Mouse (Mus musculus): ENCODE measurements around the gene Crebl2. TPM values are rescaled to one million over a fixed set of nuclear protein-coding genes. Genes with fewer than 3 reads are reported as not detected.

The Crebl2 gene
- polyA plus RNA-seq, 1 experiment = 14.0 TPM

GRCm38 (mm10) chr6:134883661-134884060 lies 53.7 kb downstream of the Crebl2 start:
- Histone ChIP-seq H3K4me1 (ENCODE audit: control insufficient read depth, insufficient read depth, low read length) (peaks cover 2% of the 10 kb centered on the region; the same call in 1 of the 2 replicates), H3K27ac (ENCODE audit: insufficient read depth, low read depth, low read length) (no peak overlapping the region), H3K4me3 (ENCODE audit: insufficient read depth, low read length) (no peak overlapping the region)
- no peak for TF ChIP-seq CTCF (IDR thresholded peaks at IDR 0.05; ENCODE audit: low read depth, low read length)
- no peak for TF ChIP-seq POLR2A (IDR thresholded peaks at IDR 0.05; ENCODE audit: borderline replicate concordance, low read depth, low read length)

- peaks cover 5% of the 10 kb centered on the region; the same call in 1 of the 2 replicates for H3K4me1 ChIP-seq (ENCODE audit: control insufficient read depth, insufficient read depth, low read length)
- no peak overlapping the region for H3K27ac ChIP-seq (ENCODE audit: insufficient read depth, low read depth, low read length)
- H3K4me3 ChIP-seq (ENCODE audit: insufficient read depth, low read length) = no peak overlapping the region
- no peak for TF ChIP-seq CTCF (IDR thresholded peaks at IDR 0.05; ENCODE audit: low read depth, low read length)
- TF ChIP-seq POLR2A (IDR thresholded peaks at IDR 0.05; ENCODE audit: borderline replicate concordance, low read depth, low read length) = no peak
Measured at GRCm38 (mm10) chr6:134885515-134885914, 55.6 kb downstream of the Crebl2 start.

- Histone ChIP-seq H3K27ac (ENCODE audit: insufficient read depth, low read depth, low read length) (no peak overlapping the region), H3K4me1 (ENCODE audit: control insufficient read depth, insufficient read depth, low read length) (peaks cover 5% of the 10 kb centered on the region; the same call in 1 of the 2 replicates), H3K4me3 (ENCODE audit: insufficient read depth, low read length) (no peak overlapping the region)
- no peak for TF ChIP-seq POLR2A (IDR thresholded peaks at IDR 0.05; ENCODE audit: borderline replicate concordance, low read depth, low read length)
Measured at GRCm38 (mm10) chr6:134886475-134886874, 56.5 kb downstream of the Crebl2 start.

GRCm38 (mm10) chr6:134887008-134887407 lies 57.1 kb downstream of the Crebl2 start:
- H3K27ac ChIP-seq (ENCODE audit: insufficient read depth, low read depth, low read length) = no peak overlapping the region
- no peak for TF ChIP-seq POLR2A (IDR thresholded peaks at IDR 0.05; ENCODE audit: borderline replicate concordance, low read depth, low read length)
- TF ChIP-seq CTCF (IDR thresholded peaks at IDR 0.05; ENCODE audit: low read depth, low read length) = no peak
- no peak overlapping the region for H3K4me3 ChIP-seq (ENCODE audit: insufficient read depth, low read length)
- H3K4me1 ChIP-seq (ENCODE audit: control insufficient read depth, insufficient read depth, low read length) = peaks cover 5% of the 10 kb centered on the region; the same call in 1 of the 2 replicates

- Histone ChIP-seq H3K4me3 (ENCODE audit: insufficient read depth, low read length) (no peak overlapping the region), H3K27ac (ENCODE audit: insufficient read depth, low read depth, low read length) (no peak overlapping the region), H3K4me1 (ENCODE audit: control insufficient read depth, insufficient read depth, low read length) (peaks cover 5% of the 10 kb centered on the region; the same call in 1 of the 2 replicates)
- no peak for TF ChIP-seq POLR2A (IDR thresholded peaks at IDR 0.05; ENCODE audit: borderline replicate concordance, low read depth, low read length)
- no peak for TF ChIP-seq CTCF (IDR thresholded peaks at IDR 0.05; ENCODE audit: low read depth, low read length)
Measured at GRCm38 (mm10) chr6:134887711-134888449, 57.9 kb downstream of the Crebl2 start.

GRCm38 (mm10) chr6:134888563-134889017 lies 58.6 kb downstream of the Crebl2 start:
- H3K4me3 ChIP-seq (ENCODE audit: insufficient read depth, low read length) = no peak overlapping the region
- H3K27ac ChIP-seq (ENCODE audit: insufficient read depth, low read depth, low read length) = no peak overlapping the region

GRCm38 (mm10) chr6:134889763-134890162 lies 59.8 kb downstream of the Crebl2 start:
- no peak overlapping the region for H3K4me3 ChIP-seq (ENCODE audit: insufficient read depth, low read length)
- TF ChIP-seq CTCF (IDR thresholded peaks at IDR 0.05; ENCODE audit: low read depth, low read length) (no peak), POLR2A (IDR thresholded peaks at IDR 0.05; ENCODE audit: borderline replicate concordance, low read depth, low read length) (no peak)
- peaks cover 5% of the 10 kb centered on the region; the same call in 1 of the 2 replicates for H3K4me1 ChIP-seq (ENCODE audit: control insufficient read depth, insufficient read depth, low read length)
- H3K27ac ChIP-seq (ENCODE audit: insufficient read depth, low read depth, low read length) = no peak overlapping the region

More at GRCm38 (mm10) chr6:134888563-134889017, 58.6 kb downstream of the Crebl2 start:
- H3K4me1 ChIP-seq (ENCODE audit: control insufficient read depth, insufficient read depth, low read length) = peaks cover 5% of the 10 kb centered on the region; the same call in 1 of the 2 replicates
- TF ChIP-seq CTCF (IDR thresholded peaks at IDR 0.05; ENCODE audit: low read depth, low read length) (no peak), POLR2A (IDR thresholded peaks at IDR 0.05; ENCODE audit: borderline replicate concordance, low read depth, low read length) (no peak)

GRCm38 (mm10) chr6:134890436-134890835 lies 60.5 kb downstream of the Crebl2 start:
- no peak overlapping the region for H3K27ac ChIP-seq (ENCODE audit: insufficient read depth, low read depth, low read length)
- no peak for TF ChIP-seq CTCF (IDR thresholded peaks at IDR 0.05; ENCODE audit: low read depth, low read length)
- no peak for TF ChIP-seq POLR2A (IDR thresholded peaks at IDR 0.05; ENCODE audit: borderline replicate concordance, low read depth, low read length)
- H3K4me3 ChIP-seq (ENCODE audit: insufficient read depth, low read length) = no peak overlapping the region
- H3K4me1 ChIP-seq (ENCODE audit: control insufficient read depth, insufficient read depth, low read length) = peaks cover 5% of the 10 kb centered on the region; the same call in 1 of the 2 replicates

- peak overlapping the region; percentile 77 for H3K27ac ChIP-seq (ENCODE audit: insufficient read depth, low read depth, low read length)
- peaks cover 10% of the 10 kb centered on the region for H3K4me1 ChIP-seq (ENCODE audit: control insufficient read depth, insufficient read depth, low read length)
- no peak for TF ChIP-seq POLR2A (IDR thresholded peaks at IDR 0.05; ENCODE audit: borderline replicate concordance, low read depth, low read length)
- TF ChIP-seq CTCF (IDR thresholded peaks at IDR 0.05; ENCODE audit: low read depth, low read length) = no peak
- peak overlapping the region; percentile 77 for H3K4me3 ChIP-seq (ENCODE audit: insufficient read depth, low read length)
Measured at GRCm38 (mm10) chr6:134896570-134897436, 66.8 kb downstream of the Crebl2 start.
